Mouse (Mus musculus): ENCODE measurements around the gene Elf4.

- TF ChIP-seq TAL1 (IDR thresholded peaks at IDR 0.05; ENCODE audit: low read length) (no peak), GATA1 (IDR thresholded peaks at IDR 0.05; ENCODE audit: low read length) (no peak)
These were observed 39.9 kb downstream of the Elf4 start for GRCm38 (mm10) chrX:48422986-48423385.
